Mouse (Mus musculus) skeletal muscle tissue, postnatal 0 days (tissue): Measurements from ENCODE around the gene Pcsk1n. TPM values are rescaled to one million over a fixed set of nuclear protein-coding genes. Genes with fewer than 3 reads are reported as not detected.

Experiments
- polyA plus RNA-seq: library from polyadenylated mRNA; unstranded; fragments of >200 nt; fragmentation: Nextera tagmentation; extraction: Ambion mirVana; gene quantifications from 2 replicates; pipeline ENCODE4 v1.2.1, GENCODE M21; 2015

Pcsk1n gene
- polyA plus RNA-seq: 0.06 and 0.21 TPM in 2 replicates

DNA sequence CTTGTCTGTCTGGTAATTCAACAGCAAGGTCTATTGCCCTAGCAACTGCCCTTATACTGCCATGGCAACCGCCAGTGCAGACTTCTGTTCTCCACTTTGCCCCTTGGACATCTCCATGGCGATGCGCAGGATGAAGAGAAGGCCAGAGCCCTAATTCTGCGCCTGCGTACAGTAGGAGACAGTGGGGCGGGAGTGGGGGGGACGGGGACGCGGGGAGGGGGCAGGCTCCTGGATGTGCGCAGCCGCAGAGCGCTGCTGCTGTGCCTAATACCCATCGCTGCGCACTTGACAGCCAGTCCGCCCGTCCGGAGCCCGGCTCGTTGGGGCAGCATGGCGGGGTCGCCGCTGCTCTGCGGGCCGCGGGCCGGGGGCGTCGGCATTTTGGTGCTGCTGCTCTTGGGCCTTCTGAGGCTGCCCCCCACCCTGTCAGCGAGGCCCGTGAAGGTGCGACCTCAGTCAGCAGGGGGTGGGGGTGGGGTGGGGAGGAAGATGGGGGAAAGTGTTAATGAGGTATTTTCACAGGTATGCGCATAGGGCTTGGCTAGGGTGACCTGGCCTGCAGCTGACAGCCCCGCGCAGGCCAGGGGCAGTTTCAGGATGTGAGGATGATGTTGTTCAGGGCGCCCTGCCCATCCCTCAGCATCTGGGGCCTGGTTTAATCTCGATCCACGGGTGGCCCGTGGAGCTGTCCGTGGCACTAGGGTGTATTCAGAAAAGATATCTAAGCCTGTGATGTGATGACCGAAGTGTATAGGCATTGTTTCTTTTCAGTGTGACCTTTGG, at the start of gene Pcsk1n:
TSS of gene Pcsk1n (plus strand) at position 222 of the 783 bp plus-strand sequence.

DNA sequence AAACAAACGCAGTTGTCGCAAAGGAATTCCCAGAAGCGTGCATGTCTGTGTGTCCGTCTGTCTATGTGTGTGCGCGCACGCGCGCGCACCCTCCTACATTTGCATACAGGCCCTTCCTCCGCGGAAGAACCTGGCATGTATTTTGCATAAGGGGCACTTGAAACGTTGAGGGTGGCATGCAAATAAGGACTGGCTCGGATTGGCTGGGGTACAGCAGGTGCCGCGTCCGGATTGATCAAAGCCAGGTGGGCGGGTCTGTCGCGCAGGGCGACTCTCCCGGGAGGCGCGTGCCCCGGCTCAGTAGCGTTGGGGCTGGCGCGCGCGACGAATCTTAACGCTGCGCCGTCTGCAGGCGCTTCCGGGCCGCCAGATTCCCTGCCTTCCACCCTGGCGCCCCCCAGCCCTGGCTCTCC, 41.6 kb upstream of the Pcsk1n start, which contains the start of gene Pim2:
TSS of gene Pim2 (plus strand) at position 256 of the 413 bp plus-strand sequence.

DNA sequence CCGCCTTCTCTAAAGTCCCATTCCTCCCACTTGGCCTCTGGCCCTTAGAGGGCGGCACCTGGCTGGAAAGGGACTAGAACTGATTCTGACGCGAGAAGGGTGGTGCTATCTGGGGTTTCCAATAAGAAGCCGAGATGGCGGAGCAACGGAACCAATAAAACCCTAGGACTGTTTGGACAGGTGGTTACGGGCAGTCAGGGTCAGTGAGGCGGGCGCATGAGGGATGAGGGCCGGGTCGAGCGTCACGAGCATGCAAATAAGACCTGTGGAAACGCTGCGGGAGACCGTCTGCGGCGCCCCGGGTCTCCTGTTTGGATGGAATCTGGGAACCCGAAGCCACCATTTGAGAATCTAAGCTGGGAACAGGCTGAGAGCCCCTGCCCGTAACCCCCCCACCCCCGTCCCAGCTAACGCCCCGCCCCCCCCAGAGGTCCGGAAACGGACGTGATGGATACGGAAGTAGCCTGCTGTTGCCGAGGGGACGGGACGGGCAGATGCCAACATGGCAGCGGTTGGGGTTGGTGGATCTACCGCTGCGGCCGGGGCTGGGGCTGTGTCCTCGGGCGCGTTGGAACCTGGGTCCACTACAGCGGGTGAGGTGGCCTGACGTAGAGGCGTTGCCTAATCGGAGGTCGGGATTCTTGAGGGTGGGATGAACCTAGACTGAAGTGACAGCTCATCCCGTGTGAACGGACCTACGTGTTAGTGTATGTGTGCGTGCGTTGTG, 35.6 kb upstream of the Pcsk1n start, which contains the start of gene Slc35a2:
TSS of gene Slc35a2 (plus strand) at position 188 of the 727 bp plus-strand sequence.

DNA sequence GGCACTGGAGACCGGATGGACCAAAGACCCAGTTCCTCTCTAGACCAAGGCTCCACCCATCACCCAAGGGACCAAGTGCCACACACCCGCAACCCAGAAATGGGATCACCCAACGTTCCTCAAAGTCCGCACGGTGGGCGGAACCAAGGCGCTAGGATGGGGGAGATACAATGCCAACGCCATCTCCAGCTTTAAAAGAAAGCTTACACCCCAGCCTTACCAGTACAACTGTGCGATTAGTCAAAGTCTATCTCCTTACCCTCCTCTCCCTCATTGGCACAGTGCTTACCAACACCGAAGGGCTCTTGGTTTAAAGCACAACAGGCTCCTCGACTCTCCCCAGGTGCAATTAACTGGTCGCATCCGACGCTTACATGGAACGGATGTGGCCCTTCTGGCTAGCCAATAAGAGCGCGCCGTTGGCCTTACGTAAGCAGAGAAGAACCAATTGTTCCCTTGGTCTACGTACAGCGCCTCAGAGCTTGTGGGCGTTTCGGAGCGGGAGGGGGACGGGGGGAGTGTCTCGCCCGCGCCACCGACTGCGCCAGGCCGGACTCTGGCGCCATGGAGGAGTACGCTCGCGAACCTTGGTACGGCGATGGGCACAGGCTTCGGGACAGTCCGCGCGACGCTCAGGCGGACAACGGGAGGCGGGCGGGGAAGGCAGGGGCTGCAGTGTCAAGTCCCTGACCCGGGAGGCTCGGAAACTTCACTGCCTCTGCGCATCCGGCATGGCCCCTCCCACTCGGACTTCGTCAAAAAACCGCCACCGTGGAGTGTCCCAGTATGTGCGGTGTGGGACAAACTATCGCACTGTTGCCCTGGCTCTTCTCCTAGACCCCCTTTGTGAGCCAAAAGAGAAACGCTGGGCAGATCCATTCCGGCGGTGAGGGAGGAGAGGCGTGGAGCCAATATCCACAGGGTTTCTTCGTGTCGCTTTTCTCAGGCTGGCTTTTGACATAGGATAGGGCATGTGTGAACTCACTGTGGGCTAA, 20.4 kb upstream of the Pcsk1n start, which contains the start of the genes Pqbp1 and Timm17b:
TSS of gene Pqbp1 (minus strand) at position 390 of the 995 bp plus-strand sequence.
TSS of gene Timm17b (plus strand) at position 478 of the 995 bp plus-strand sequence.

DNA sequence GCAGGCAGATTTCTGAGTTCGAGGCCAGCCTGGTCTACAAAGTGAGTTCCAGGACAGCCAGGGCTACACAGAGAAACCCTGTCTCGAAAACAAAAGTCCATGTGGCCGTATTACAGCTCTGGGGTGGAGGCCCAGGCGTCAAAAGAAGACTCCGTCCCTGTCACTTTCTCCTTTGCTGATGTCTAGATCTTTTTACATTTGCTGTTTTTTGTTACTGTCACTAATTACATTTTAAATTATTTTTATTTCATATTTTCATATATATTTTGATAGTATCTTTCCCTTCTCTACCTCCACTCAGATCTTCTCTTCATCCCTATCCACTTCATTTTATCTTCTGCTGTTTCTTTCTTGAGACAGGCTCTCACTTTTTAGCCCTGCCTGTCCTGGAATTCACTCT, 11.9 kb upstream of the Pcsk1n start, which contains the start of gene Gm10491:
TSS of gene Gm10491 (minus strand) at position 101 of the 400 bp plus-strand sequence.

DNA sequence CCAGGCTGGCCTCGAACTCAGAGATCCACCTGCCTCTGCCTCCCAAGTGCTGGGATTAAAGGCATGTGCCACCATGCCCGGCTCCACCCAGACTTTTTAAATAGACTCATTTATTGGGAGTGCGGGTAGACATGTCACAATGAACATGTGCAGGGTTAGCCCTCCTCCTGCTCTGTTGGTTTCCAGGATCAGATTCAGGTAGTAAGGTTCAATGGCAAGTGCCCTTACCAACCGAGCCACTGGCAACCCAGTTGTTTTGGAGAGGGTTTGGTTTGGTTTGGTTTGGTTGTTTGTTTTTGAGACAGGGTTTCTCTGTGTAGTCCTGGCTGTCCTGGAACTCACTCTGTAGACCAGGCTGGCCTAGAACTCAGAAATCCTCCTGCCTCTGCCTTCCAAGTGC, 10.4 kb upstream of the Pcsk1n start, which contains the start of gene Gm10490:
TSS of gene Gm10490 (plus strand) at position 301 of the 400 bp plus-strand sequence.

DNA sequence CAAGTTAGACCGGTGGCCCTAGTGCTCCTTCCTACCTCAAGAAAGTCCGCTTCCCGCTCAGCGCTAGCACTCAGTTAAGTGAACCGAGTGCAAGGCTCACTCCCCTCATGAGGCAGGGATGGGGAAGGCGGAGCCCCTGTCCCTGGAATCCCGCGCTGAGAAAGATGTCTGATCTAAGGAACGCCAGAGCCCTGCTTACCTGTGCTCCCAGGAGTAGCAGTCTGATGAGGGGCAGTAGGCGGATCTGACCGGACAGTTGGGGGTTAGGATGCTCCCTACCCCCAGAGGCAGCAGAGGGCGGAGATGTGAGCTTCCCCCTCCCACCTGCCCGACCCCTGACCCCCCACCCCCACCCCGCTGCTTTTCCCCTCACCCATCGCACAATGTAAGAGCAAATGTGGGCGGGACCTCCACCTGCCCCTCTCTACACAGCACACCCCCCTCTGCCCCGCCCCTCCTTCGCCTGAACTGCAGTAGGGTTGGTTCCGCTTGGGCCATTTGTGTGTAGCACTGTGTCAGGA, 8.7 kb downstream of the Pcsk1n start, which contains the start of gene Eras:
TSS of gene Eras (minus strand) at position 338 of the 521 bp plus-strand sequence.

DNA sequence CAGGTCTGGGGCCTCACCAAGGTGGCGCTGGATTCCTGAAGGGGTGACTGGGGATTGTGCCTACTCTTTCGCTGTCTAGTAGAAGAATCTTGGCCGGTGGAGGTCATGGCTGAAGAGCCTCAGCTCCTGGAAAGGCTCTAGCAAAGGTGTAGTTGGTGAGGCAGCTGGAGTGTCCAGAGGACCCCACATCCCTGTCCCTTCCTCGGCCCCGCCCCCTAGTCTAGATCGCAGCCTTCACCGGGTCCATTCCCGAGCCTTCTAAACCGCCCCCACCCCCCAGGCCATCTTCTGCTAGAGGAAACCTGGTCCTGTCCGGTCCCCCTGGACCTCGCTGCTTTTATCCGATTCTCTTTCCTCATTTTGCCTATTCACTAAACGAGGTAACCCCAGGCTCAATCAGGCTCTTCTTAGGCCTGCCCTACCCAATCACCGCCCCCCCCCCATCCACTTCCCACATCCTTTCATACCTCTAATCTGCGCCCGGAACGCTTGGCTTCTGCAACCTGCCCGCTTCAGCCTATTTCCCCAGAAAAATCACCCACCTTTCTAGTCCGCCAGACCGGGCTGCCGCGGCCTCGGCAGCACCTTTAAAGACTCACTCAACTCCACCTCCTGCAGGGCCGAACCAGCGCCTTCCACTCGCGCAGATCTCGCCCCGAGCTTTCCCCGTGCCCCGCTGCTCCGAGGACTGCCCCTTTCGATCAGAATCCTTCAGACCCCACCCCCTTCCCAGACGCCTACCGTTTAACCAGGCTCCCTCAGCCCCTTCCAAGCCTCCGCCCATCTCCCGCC, 27.7 kb downstream of the Pcsk1n start, which contains the start of gene Hdac6:
TSS of gene Hdac6 (minus strand) at position 782 of the 792 bp plus-strand sequence.

Other genes starting within 250 kb of the Pcsk1n start
- gene Plp2, start 248.4 kb upstream of the Pcsk1n start, polyA plus RNA-seq: 105 and 108 TPM in 2 replicates
- gene Magix, start 238.6 kb upstream of the Pcsk1n start, polyA plus RNA-seq: 1.1 and 1.4 TPM in 2 replicates
- gene Gpkow, start 222.7 kb upstream of the Pcsk1n start, polyA plus RNA-seq: 19.0 and 19.1 TPM in 2 replicates
- gene Wdr45, start 205.5 kb upstream of the Pcsk1n start, polyA plus RNA-seq: 35.2 and 35.6 TPM in 2 replicates
- gene Gm45208, start 197.6 kb upstream of the Pcsk1n start, polyA plus RNA-seq: not detected in 2 replicates
- gene Praf2, start 191.4 kb upstream of the Pcsk1n start, polyA plus RNA-seq: 17.1 and 24.0 TPM in 2 replicates
- gene Ccdc120, start 168.9 kb upstream of the Pcsk1n start, polyA plus RNA-seq: 2.5 and 3.2 TPM in 2 replicates
- 9.9 and 12.4 TPM in 2 replicates for gene Tfe3, start 157.3 kb upstream of the Pcsk1n start, polyA plus RNA-seq
- 21.5 and 23.4 TPM in 2 replicates for gene Gripap1, start 130.1 kb upstream of the Pcsk1n start, polyA plus RNA-seq
- gene Kcnd1, start 97.5 kb upstream of the Pcsk1n start, polyA plus RNA-seq: 0.35 and 0.51 TPM in 2 replicates
- gene Otud5, start 78.5 kb upstream of the Pcsk1n start, polyA plus RNA-seq: 17.6 and 21.4 TPM in 2 replicates
- gene Pim2, start 41.6 kb upstream of the Pcsk1n start, polyA plus RNA-seq: 1.0 and 1.1 TPM in 2 replicates
- 16.1 and 22.3 TPM in 2 replicates for gene Slc35a2, start 35.8 kb upstream of the Pcsk1n start, polyA plus RNA-seq
- 50.7 and 56.9 TPM in 2 replicates for gene Pqbp1, start 20.6 kb upstream of the Pcsk1n start, polyA plus RNA-seq
- gene Timm17b, start 20.5 kb upstream of the Pcsk1n start, polyA plus RNA-seq: 93.9 and 99.0 TPM in 2 replicates
- not detected in 2 replicates for gene Gm10491, start 12.0 kb upstream of the Pcsk1n start, polyA plus RNA-seq
- gene Gm10490, start 10.3 kb upstream of the Pcsk1n start, polyA plus RNA-seq: not detected in 2 replicates
- not detected in 2 replicates for gene Eras, start 8.8 kb downstream of the Pcsk1n start, polyA plus RNA-seq
- 5.4 and 5.6 TPM in 2 replicates for gene Hdac6, start 28.1 kb downstream of the Pcsk1n start, polyA plus RNA-seq
- 0.66 and 0.77 TPM in 2 replicates for gene Gata1, start 58.2 kb downstream of the Pcsk1n start, polyA plus RNA-seq
- gene Glod5, start 98.7 kb downstream of the Pcsk1n start, polyA plus RNA-seq: not detected in 2 replicates
- 9.1 and 10.1 TPM in 2 replicates for gene Suv39h1, start 154.9 kb downstream of the Pcsk1n start, polyA plus RNA-seq
- 0.35 and 0.71 TPM in 2 replicates for gene Was, start 170.7 kb downstream of the Pcsk1n start, polyA plus RNA-seq
- gene Wdr13, start 213.1 kb downstream of the Pcsk1n start, polyA plus RNA-seq: 10.3 and 11.4 TPM in 2 replicates
- gene Rbm3, start 226.1 kb downstream of the Pcsk1n start, polyA plus RNA-seq: 308 and 398 TPM in 2 replicates